Mouse (Mus musculus) heart, embryonic 16.5 days (tissue): ENCODE measurements around the gene Rfng. TPM values are rescaled to one million over a fixed set of nuclear protein-coding genes. Genes with fewer than 3 reads are reported as not detected.
A peak's percentile ranks its signal among the peaks of the same experiment; 100 is the strongest.

ENCODE experiments used
- ATAC-seq: fragments of 200-750 bp; cut with Nextera tagmentation; replicated peaks from 2 replicates; pipeline ENCODE4 v1.8.0; 2017; ENCODE audit warnings: moderate number of reproducible peaks; ENCODE audit not compliant: insufficient read depth, low FRiP score; ENCODE audit errors: extremely low read depth
- H3K27ac ChIP-seq: fragments of 300-500 bp; sonication (generic); 2 replicates; pipeline ENCODE4 v1.5.1; 2014; ENCODE audit warnings: mild to moderate bottlenecking, low read length, control low read depth, moderate library complexity
- H3K27me3 ChIP-seq: fragments of 300-500 bp; sonication (generic); 2 replicates; pipeline ENCODE4 v1.6.1; 2014; ENCODE audit warnings: low read length, mixed read lengths; ENCODE audit not compliant: control insufficient read depth, insufficient read depth
- H3K36me3 ChIP-seq: fragments of 300-500 bp; sonication (generic); 2 replicates; pipeline ENCODE4 v1.6.1; 2014; ENCODE audit not compliant: control insufficient read depth, insufficient read depth
- H3K4me1 ChIP-seq: fragments of 300-500 bp; sonication (generic); 2 replicates; pipeline ENCODE4 v1.6.1; 2014; ENCODE audit warnings: low read length, mixed read lengths; ENCODE audit not compliant: control insufficient read depth, insufficient read depth
- H3K4me2 ChIP-seq: fragments of 300-500 bp; sonication (generic); 2 replicates; pipeline ENCODE4 v1.6.1; 2014; ENCODE audit warnings: low read depth, mild to moderate bottlenecking, control low read depth, low read length
- H3K4me3 ChIP-seq: fragments of 300-500 bp; sonication (generic); 2 replicates; pipeline ENCODE4 v1.5.1; 2014; ENCODE audit warnings: mild to moderate bottlenecking, control low read depth, low read length
- H3K9ac ChIP-seq: fragments of 300-500 bp; sonication (generic); 2 replicates; pipeline ENCODE4 v1.6.1; 2014; ENCODE audit warnings: low read length, control low read depth
- H3K9me3 ChIP-seq: fragments of 300-500 bp; sonication (generic); replicated peaks from 2 replicates; pipeline ENCODE4 v1.6.1; 2016; ENCODE audit warnings: low read length; ENCODE audit not compliant: control insufficient read depth
- WGBS: fragments of 180-500 bp; shearing (Covaris S2); extraction: QIAGEN DNeasy Blood & Tissue Kit; methylation state at CpG from one replicate; pipeline ENCODE4 v1.1.7; 2014; 5-methylcytosine and 5-hydroxymethylcytosine counted together
- polyA plus RNA-seq: library from polyadenylated mRNA; unstranded; fragments of >200 nt; fragmentation: Nextera tagmentation; extraction: Ambion mirVana; gene quantifications from 2 replicates; pipeline ENCODE4 v1.2.1, GENCODE M21; 2015

Rfng gene
- polyA plus RNA-seq, 1 experiment from 2014 or later = 28.4 TPM

DNA sequence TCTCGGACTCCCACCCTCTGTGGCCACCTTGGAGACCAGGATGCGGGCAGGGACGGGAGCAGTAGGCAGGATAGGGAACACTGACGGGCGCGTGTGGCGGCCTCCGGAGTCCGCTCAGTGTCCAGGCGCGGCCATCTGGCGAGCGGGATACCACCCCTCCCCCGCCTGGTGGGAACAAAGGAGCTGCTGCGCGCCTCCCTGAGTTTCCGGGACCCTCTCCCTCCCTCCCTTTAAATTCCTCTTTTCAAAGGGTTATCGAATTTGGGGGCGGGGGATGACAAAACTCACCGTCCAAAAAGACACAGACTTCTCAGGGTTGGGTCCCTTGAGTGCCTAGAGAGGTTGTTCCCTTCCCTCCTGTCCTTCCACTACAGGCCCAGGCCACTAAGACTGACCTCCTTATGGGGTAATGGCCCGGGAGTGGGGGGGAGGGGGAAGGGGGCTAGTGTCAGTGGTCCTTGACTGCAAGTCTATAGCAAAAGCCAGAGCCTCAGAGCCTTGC, 40.8 kb upstream of the Rfng start:
- Histone ChIP-seq H3K4me3 (peak overlapping the region; percentile 78), H3K4me2 (peak overlapping the region; percentile 72), H3K9me3 (no peaks in the 10 kb centered on the region), H3K27me3 (no peaks in the 10 kb centered on the region), H3K9ac (peak overlapping the region; percentile 70), H3K36me3 (peaks cover 4% of the 10 kb centered on the region), H3K4me1 (peaks cover 36% of the 10 kb centered on the region), H3K27ac (peak overlapping the region; percentile 89)
- ATAC-seq = peak; percentile 50
- 0% methylated on average over 21 of the region's 21 CpGs for WGBS

DNA sequence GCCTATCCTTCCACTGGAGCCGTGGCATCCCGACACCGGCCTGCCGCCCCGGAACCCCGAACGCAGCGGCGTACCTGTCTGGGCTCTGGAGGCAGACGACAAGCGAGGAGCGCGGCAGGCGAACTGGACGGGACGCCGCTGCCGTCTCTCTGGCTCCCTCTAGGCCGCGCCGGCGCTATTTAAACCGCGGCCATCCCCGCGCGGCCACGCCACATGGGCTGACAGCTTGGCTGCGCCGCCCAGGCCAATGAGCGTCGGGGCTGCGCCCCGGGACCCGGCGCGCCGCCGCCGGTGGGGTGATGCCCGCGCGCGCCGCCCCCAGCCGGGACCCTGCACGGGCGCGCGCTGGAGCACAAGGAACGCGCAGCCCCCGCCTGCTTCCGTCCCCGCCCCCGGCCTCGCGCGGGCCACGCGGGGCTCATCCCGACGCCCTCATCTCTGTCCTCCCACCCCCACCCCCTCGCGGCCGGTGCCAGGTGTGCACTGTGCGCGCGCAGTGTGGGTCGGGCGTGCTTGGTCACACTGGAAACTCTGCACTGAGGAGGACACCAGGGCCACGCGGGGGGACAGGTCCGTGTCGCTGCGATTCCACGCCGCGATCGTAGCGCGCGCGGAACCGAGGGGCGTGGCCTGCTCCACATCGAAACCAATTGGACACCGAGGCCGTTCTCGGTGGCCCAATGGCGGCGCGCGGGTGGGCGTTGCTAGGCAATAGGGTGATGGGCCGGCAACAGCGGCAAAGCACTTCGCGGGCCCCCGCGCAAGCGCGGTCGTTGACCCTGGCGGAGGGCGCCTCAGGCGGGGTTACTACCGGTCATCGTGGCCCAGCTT, 40.2 kb upstream of the Rfng start, which contains the start of gene Fasn:
Gene Fasn, minus strand, starts transcription at position 592 of the 831 bp plus-strand sequence.
- under 1% methylated on average over 103 of the region's 109 CpGs for whole genome bisulfite sequencing
- peaks cover 36% of the 10 kb centered on the region for H3K4me1 ChIP-seq
- peak within 1 kb of the TSS; percentile 89 for H3K27ac ChIP-seq

DNA sequence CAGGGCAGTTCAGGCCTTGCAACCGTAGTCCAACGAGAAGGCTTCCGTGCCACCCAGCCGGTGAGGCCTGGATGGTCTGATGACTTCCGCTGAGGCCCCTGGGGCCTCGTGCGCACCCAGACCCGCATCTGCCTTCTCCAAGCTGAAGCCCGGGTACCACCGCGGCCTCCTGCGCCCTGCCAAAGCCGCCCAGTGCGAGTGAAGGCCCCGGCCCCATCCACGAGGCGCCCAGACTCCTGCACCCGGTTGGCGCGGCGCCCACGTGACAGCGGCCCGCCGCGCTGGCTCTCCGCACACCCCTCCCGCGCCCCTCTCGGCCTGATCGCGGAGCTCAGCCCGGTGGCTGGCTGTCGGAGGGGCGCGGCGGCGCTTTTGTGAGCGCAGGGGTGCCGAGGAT, 39.5 kb upstream of the Rfng start:
- Histone ChIP-seq H3K4me2 (peak overlapping the region; percentile 72), H3K9me3 (no peaks in the 10 kb centered on the region), H3K27ac (peak overlapping the region; percentile 89), H3K4me1 (peaks cover 36% of the 10 kb centered on the region), H3K36me3 (peaks cover 17% of the 10 kb centered on the region), H3K9ac (peak overlapping the region; percentile 93), H3K4me3 (peak overlapping the region; percentile 78), H3K27me3 (no peaks in the 10 kb centered on the region)
- peak; percentile 26 for ATAC-seq
- WGBS = under 1% methylated on average over 40 of the region's 40 CpGs

More for the DNA sequence above, 40.2 kb upstream of the Rfng start, which contains the start of gene Fasn:
- H3K9ac ChIP-seq = peak within 1 kb of the TSS; percentile 93
- H3K27me3 ChIP-seq = no peaks in the 10 kb centered on the region
- peak; percentile 89 for ATAC-seq
- H3K4me2 ChIP-seq = peak within 1 kb of the TSS; percentile 72
- no peaks in the 10 kb centered on the region for H3K9me3 ChIP-seq
- H3K36me3 ChIP-seq = peaks cover 11% of the 10 kb centered on the region
- H3K4me3 ChIP-seq = peak within 1 kb of the TSS; percentile 78

DNA sequence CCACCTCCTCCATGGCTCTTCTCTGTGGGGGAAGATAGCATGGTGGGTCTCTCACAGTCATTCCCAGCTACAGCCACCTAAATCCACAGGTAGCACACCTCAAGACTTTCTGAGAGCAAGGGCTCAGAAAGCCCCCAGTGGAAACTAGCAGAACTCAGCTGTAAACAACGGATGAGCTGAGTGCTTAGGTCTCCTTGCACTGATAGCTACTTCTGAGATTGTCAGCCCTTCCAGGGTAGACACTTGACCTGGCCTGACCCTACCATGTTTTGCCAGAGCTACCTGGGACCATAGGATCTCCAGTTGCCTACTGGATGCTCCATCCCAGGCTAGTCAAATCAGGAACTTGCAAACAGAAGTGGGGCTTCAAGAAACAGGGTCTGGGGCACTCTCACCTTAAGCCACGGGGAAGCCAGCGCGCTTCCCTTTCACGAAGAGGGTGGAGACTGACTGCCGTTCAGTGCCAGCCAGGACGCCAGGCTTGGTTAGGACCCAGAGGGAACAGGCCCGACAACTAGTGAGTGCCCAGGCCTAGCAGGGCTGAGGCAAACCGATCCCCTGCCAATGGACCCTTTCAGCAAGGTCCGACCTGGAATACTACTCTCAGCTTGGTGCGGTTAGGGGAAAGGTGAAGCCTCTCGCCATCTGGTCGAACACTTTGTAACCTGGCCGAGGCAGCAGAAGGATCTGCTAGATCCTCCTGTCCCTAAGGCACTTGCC, 39.0 kb upstream of the Rfng start:
- H3K27ac ChIP-seq = peak overlapping the region; percentile 89
- no peaks in the 10 kb centered on the region for H3K9me3 ChIP-seq
- peak overlapping the region; percentile 78 for H3K4me3 ChIP-seq
- peak overlapping the region; percentile 72 for H3K4me2 ChIP-seq
- H3K36me3 ChIP-seq = peaks cover 23% of the 10 kb centered on the region
- H3K27me3 ChIP-seq = no peaks in the 10 kb centered on the region
- H3K4me1 ChIP-seq = peaks cover 36% of the 10 kb centered on the region
- ATAC-seq = no peak
- H3K9ac ChIP-seq = peak overlapping the region; percentile 93
- 1% methylated on average over 14 of the region's 14 CpGs for WGBS

DNA sequence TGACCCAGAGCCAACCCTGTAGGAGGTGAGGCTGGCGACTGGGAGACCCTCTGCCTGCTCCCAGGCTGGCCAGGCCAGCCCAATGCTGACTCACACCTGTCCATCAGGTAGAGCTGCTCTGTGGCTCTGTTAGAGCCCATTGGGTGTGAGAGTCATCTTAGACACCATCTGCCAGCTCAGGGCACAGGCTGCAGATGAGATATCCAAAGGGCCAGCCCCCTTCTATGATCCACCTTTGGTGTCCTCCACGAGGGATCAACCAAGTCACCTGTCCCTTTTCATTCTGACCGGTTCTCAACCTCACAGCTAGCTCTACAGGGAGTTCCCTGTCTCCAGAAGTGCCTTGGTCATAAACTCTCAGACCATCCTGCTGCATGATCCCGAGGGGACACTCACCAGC, 38.3 kb upstream of the Rfng start:
- Histone ChIP-seq H3K9ac (peak overlapping the region; percentile 93), H3K27me3 (no peaks in the 10 kb centered on the region), H3K4me2 (peak overlapping the region; percentile 72), H3K9me3 (no peaks in the 10 kb centered on the region), H3K4me1 (peaks cover 36% of the 10 kb centered on the region), H3K4me3 (peak overlapping the region; percentile 78), H3K36me3 (peaks cover 29% of the 10 kb centered on the region), H3K27ac (no peak overlapping the region)
- no peak for ATAC-seq
- 52% methylated on average over 4 of the region's 4 CpGs for WGBS

DNA sequence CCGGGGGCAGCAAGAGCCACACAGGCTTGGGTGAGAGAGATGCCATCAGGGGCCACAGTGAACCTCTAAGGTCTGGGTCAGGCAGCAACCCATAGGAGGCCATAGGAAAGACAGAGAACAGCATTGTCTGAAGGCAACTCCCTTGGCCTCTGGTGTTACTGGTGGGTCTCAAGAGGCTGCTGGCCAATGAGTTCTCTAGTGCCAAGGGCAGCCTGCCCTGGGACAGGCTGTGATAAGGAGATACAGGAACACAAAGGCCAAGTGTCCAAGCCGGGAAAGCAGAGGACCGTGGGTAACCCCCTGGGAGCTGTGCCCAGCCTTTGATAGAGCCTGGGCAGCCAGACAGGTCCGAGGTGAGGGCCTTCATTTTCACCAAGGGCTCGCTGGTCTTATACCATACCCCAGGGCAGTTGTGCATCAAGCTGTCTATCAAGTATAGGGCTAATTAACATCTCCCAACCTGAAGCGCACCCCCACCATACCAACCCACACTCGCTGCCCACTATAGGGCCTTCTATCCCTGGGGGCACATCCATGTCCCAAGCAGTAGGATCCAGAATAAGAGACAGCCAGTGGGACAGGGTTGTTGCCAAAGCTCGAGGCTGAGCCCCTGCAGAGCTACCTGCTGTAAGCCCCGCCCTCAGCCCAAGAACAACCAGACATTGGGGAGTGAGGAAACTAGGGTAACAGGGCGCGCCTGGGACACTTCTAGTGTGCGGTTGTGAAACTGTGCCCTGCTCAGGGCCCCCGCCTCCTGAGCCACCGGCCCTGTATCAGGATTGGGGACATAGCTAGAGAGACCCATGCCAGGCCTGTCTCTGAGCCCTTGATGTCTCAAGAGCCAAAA, 37.3 kb upstream of the Rfng start:
- H3K9me3 ChIP-seq = no peaks in the 10 kb centered on the region
- ATAC-seq = no peak
- no peak overlapping the region for H3K9ac ChIP-seq
- peaks cover 38% of the 10 kb centered on the region for H3K36me3 ChIP-seq
- 0 out of 2 replicates have a peak overlapping the region, but pooled peaks have one; percentile 4 for H3K27ac ChIP-seq
- peaks cover 36% of the 10 kb centered on the region for H3K4me1 ChIP-seq
- H3K4me3 ChIP-seq = no peak overlapping the region
- WGBS = 70% methylated on average over 14 of the region's 14 CpGs
- no peaks in the 10 kb centered on the region for H3K27me3 ChIP-seq
- peak overlapping the region; percentile 13 for H3K4me2 ChIP-seq

DNA sequence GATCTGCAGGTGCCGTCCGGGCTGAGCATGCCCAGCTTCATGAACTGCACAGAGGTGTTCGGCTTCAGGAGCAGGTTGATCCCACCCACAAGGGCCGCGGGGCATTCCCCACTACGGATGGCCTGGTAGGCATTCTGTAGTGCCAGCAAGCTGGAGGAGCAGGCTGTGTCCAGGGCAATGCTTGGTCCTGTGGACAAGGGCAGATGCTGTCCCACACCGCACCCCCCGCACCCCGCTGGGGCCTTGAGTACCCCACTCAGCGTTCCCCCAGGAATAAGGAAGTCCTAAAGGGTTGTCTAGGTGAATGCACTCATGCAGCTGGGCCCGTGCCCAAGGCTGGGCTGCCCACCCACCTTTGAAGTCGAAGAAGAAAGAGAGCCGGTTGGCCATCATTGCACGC, 36.5 kb upstream of the Rfng start:
- WGBS = 92% methylated on average over 14 of the region's 14 CpGs
- no peaks in the 10 kb centered on the region for H3K27me3 ChIP-seq
- no peak overlapping the region for H3K4me2 ChIP-seq
- H3K9me3 ChIP-seq = no peaks in the 10 kb centered on the region
- no peak for ATAC-seq
- H3K4me1 ChIP-seq = peaks cover 31% of the 10 kb centered on the region
- no peak overlapping the region for H3K27ac ChIP-seq
- H3K36me3 ChIP-seq = peaks cover 45% of the 10 kb centered on the region
- no peak overlapping the region for H3K4me3 ChIP-seq
- no peak overlapping the region for H3K9ac ChIP-seq

DNA sequence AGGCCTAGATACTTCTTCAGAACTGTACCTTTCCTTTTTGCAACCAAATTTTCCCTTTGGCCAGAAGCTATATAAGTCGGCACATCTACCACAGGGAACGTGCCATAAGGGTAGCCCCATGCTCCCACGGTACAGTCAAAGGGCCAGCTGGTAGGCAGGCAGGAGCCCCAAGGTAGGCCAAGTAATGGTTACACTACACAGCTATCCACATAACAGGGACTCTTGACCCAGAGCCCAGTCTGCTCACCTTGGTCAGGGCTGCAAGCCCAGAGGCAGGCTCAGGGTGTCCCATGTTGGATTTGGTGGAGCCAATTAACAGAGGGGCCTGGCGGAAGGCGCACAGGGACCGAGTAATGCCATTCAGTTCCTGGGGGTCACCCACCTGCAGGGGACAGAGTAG, 35.5 kb upstream of the Rfng start:
- Histone ChIP-seq H3K4me2 (no peak overlapping the region), H3K27me3 (no peaks in the 10 kb centered on the region), H3K9me3 (no peaks in the 10 kb centered on the region), H3K4me1 (peaks cover 24% of the 10 kb centered on the region), H3K9ac (no peak overlapping the region), H3K4me3 (no peak overlapping the region), H3K27ac (no peak overlapping the region), H3K36me3 (peaks cover 55% of the 10 kb centered on the region)
- WGBS = 90% methylated on average over 6 of the region's 6 CpGs
- ATAC-seq = no peak
